Mouse (Mus musculus) small intestine, adult 2 months (tissue): Measurements from ENCODE around the gene Galnt9.

Experiments used
- CTCF ChIP-seq: fragments of 200-500 bp; IDR thresholded peaks from 2 replicates; pipeline ENCODE4 v1.5.1; 2012; ENCODE audit warnings: low read depth, mild to moderate bottlenecking, control low read depth, inconsistent platforms, low read length, moderate library complexity, mixed read lengths; ENCODE audit not compliant: insufficient replicate concordance, insufficient read length; ENCODE audit errors: extremely low read depth
- POLR2A ChIP-seq: fragments of 200-500 bp; IDR thresholded peaks from 2 replicates; pipeline ENCODE4 v1.6.1; 2012; ENCODE audit warnings: low read depth, mild to moderate bottlenecking, control low read depth, inconsistent platforms, low read length, moderate library complexity

GRCm38 (mm10) chr5:110526556-110526955 is 17.6 kb upstream of the Galnt9 start:
- TF ChIP-seq CTCF (no peak), POLR2A (no peak)
